Mouse (Mus musculus) forebrain, embryonic 12.5 days (tissue): ENCODE results near the gene Ripk1. TPM values are rescaled to one million over a fixed set of nuclear protein-coding genes. Genes with fewer than 3 reads are reported as not detected.
A peak's percentile ranks its signal among the peaks of the same experiment; 100 is the strongest.

Source experiments
- ATAC-seq: fragments of 200-750 bp; cut with Nextera tagmentation; 2 replicates; pipeline ENCODE4 v1.8.0; 2017; ENCODE audit warnings: moderate TSS enrichment; ENCODE audit not compliant: low FRiP score
- H3K27ac ChIP-seq: fragments of 300-500 bp; sonication (generic); 2 replicates; pipeline ENCODE4 v1.5.1; 2016; ENCODE audit warnings: mild to moderate bottlenecking
- H3K27me3 ChIP-seq: fragments of 300-500 bp; sonication (generic); 2 replicates; pipeline ENCODE4 v1.6.1; 2016; ENCODE audit warnings: mild to moderate bottlenecking
- H3K36me3 ChIP-seq: fragments of 300-500 bp; sonication (generic); replicated peaks from 2 replicates; pipeline ENCODE4 v1.6.1; 2016; ENCODE audit warnings: mild to moderate bottlenecking
- H3K4me1 ChIP-seq: fragments of 300-500 bp; sonication (generic); 2 replicates; pipeline ENCODE4 v1.6.1; 2016
- H3K4me2 ChIP-seq: fragments of 300-500 bp; sonication (generic); 2 replicates; pipeline ENCODE4 v1.6.1; 2016; ENCODE audit warnings: mild to moderate bottlenecking, moderate library complexity
- H3K4me3 ChIP-seq: fragments of 300-500 bp; sonication (generic); replicated peaks from 2 replicates; pipeline ENCODE4 v1.5.1; 2016; ENCODE audit warnings: mild to moderate bottlenecking
- H3K9ac ChIP-seq: fragments of 300-500 bp; sonication (generic); 2 replicates; pipeline ENCODE4 v1.6.1; 2016; ENCODE audit warnings: mild to moderate bottlenecking
- H3K9me3 ChIP-seq: fragments of 300-500 bp; sonication (generic); 2 replicates; pipeline ENCODE4 v1.6.1; 2016
- WGBS: fragments of 180-500 bp; shearing (Covaris S2); methylation state at CpG from one replicate; pipeline ENCODE4 v1.1.7; 2016; 5-methylcytosine and 5-hydroxymethylcytosine counted together
- polyA plus RNA-seq: library from polyadenylated mRNA; unstranded; fragments of >200 nt; fragmentation: Nextera tagmentation; extraction: Ambion mirVana; gene quantifications from 2 replicates; pipeline ENCODE4 v1.2.1, GENCODE M21; 2016

Gene Ripk1
- 7.6 and 9.0 TPM in 2 replicates for polyA plus RNA-seq

- H3K27me3 ChIP-seq, result no peaks in the 10 kb centered on the region
- peak within 1 kb of the TSS; percentile 61 for H3K4me2 ChIP-seq
- H3K4me1 ChIP-seq, result peaks cover 14% of the 10 kb centered on the region
- H3K9me3 ChIP-seq, result no peaks in the 10 kb centered on the region
- peak within 1 kb of the TSS; percentile 82 for H3K9ac ChIP-seq
- peak; percentile 94 for ATAC-seq
- peak within 1 kb of the TSS; percentile 80 for H3K27ac ChIP-seq
- no peaks in the 10 kb centered on the region for H3K36me3 ChIP-seq
- peak within 1 kb of the TSS; percentile 91 for H3K4me3 ChIP-seq
- WGBS, result under 1% methylated on average over 91 of the region's 92 CpGs
Measured at GRCm38 (mm10) chr13:34002058-34003006, at the start of gene Ripk1, which contains the start of gene Serpinb6a. Gene Ripk1 (plus strand): TSS chr13:34002363. Gene Serpinb6a (minus strand): TSS chr13:34002794.

- Histone ChIP-seq H3K27me3 (no peaks in the 10 kb centered on the region), H3K27ac (no peak overlapping the region), H3K4me3 (no peak overlapping the region), H3K36me3 (no peaks in the 10 kb centered on the region), H3K4me1 (no peaks in the 10 kb centered on the region), H3K9me3 (no peaks in the 10 kb centered on the region), H3K9ac (no peak overlapping the region), H3K4me2 (no peak overlapping the region)
- no peak for ATAC-seq
- 91% methylated on average over 2 of the region's 2 CpGs for WGBS
Measured at GRCm38 (mm10) chr13:33952947-33953346, 49.2 kb upstream of the Ripk1 start.

- 38% methylated on average over 6 of the region's 6 CpGs for WGBS
- Histone ChIP-seq H3K27me3 (no peaks in the 10 kb centered on the region), H3K4me3 (no peak overlapping the region), H3K9ac (no peak overlapping the region), H3K4me1 (no peaks in the 10 kb centered on the region), H3K36me3 (no peaks in the 10 kb centered on the region), H3K4me2 (no peak overlapping the region), H3K27ac (no peak overlapping the region), H3K9me3 (no peaks in the 10 kb centered on the region)
- ATAC-seq, result no peak
Measured at GRCm38 (mm10) chr13:33956571-33957421, 45.4 kb upstream of the Ripk1 start.

GRCm38 (mm10) chr13:33959771-33960170, 42.4 kb upstream of the Ripk1 start:
- Histone ChIP-seq H3K4me3 (no peak overlapping the region), H3K36me3 (no peaks in the 10 kb centered on the region), H3K4me1 (0 out of 2 replicates have a peak, but pooled peaks cover 2% of the 10 kb centered on the region), H3K27me3 (no peaks in the 10 kb centered on the region), H3K4me2 (no peak overlapping the region), H3K9ac (no peak overlapping the region), H3K27ac (no peak overlapping the region), H3K9me3 (no peaks in the 10 kb centered on the region)
- ATAC-seq, result no peak
- 91% methylated on average over 2 of the region's 2 CpGs for WGBS

- H3K4me1 ChIP-seq, result peaks cover 8% of the 10 kb centered on the region; the same call in 1 of the 2 replicates
- H3K27me3 ChIP-seq, result no peaks in the 10 kb centered on the region
- no peaks in the 10 kb centered on the region for H3K9me3 ChIP-seq
- peak within 1 kb of the TSS; percentile 80 for H3K27ac ChIP-seq
- H3K36me3 ChIP-seq, result no peaks in the 10 kb centered on the region
- peak within 1 kb of the TSS; percentile 53 for H3K4me3 ChIP-seq
- peak; percentile 90 for ATAC-seq
- H3K9ac ChIP-seq, result peak within 1 kb of the TSS; percentile 61
- peak within 1 kb of the TSS; percentile 72 for H3K4me2 ChIP-seq
- WGBS, result 4% methylated on average over 22 of the region's 22 CpGs
Measured at GRCm38 (mm10) chr13:33964206-33965046, 37.7 kb upstream of the Ripk1 start, which contains the start of gene Nqo2. Gene Nqo2 (plus strand): TSS chr13:33964687.

GRCm38 (mm10) chr13:33965056-33966024, 36.8 kb upstream of the Ripk1 start:
- peak overlapping the region; percentile 53 for H3K4me3 ChIP-seq
- H3K4me1 ChIP-seq, result peaks cover 8% of the 10 kb centered on the region; the same call in 1 of the 2 replicates
- peak overlapping the region; percentile 72 for H3K4me2 ChIP-seq
- H3K9ac ChIP-seq, result peak overlapping the region; percentile 61
- H3K27ac ChIP-seq, result peak overlapping the region; percentile 80
- no peaks in the 10 kb centered on the region for H3K36me3 ChIP-seq
- 27% methylated on average over 14 of the region's 14 CpGs for WGBS
- no peak; the same call in 1 of the 2 replicates for ATAC-seq
- H3K9me3 ChIP-seq, result no peaks in the 10 kb centered on the region
- H3K27me3 ChIP-seq, result no peaks in the 10 kb centered on the region

GRCm38 (mm10) chr13:33966025-33966412, 36.1 kb upstream of the Ripk1 start:
- WGBS, result 83% methylated on average over 4 of the region's 4 CpGs

GRCm38 (mm10) chr13:33966574-33966973, 35.6 kb upstream of the Ripk1 start:
- peaks cover 8% of the 10 kb centered on the region; the same call in 1 of the 2 replicates for H3K4me1 ChIP-seq
- H3K9me3 ChIP-seq, result no peaks in the 10 kb centered on the region
- H3K4me3 ChIP-seq, result no peak overlapping the region
- no peak overlapping the region for H3K9ac ChIP-seq
- no peak for ATAC-seq
- H3K27ac ChIP-seq, result no peak overlapping the region
- H3K27me3 ChIP-seq, result no peaks in the 10 kb centered on the region
- no peak overlapping the region for H3K4me2 ChIP-seq
- no peaks in the 10 kb centered on the region for H3K36me3 ChIP-seq

More at GRCm38 (mm10) chr13:33966025-33966412, 36.1 kb upstream of the Ripk1 start:
- no peaks in the 10 kb centered on the region for H3K27me3 ChIP-seq
- no peaks in the 10 kb centered on the region for H3K36me3 ChIP-seq
- H3K9me3 ChIP-seq, result no peaks in the 10 kb centered on the region
- no peak overlapping the region for H3K4me3 ChIP-seq
- H3K4me2 ChIP-seq, result no peak overlapping the region
- H3K27ac ChIP-seq, result no peak overlapping the region
- no peak overlapping the region for H3K9ac ChIP-seq
- peaks cover 8% of the 10 kb centered on the region; the same call in 1 of the 2 replicates for H3K4me1 ChIP-seq
- ATAC-seq, result no peak

- H3K4me1 ChIP-seq, result no peaks in the 10 kb centered on the region
- H3K4me2 ChIP-seq, result no peak overlapping the region
- no peak for ATAC-seq
- no peaks in the 10 kb centered on the region for H3K27me3 ChIP-seq
- H3K4me3 ChIP-seq, result no peak overlapping the region
- 88% methylated on average over 5 of the region's 5 CpGs for WGBS
- H3K9me3 ChIP-seq, result no peaks in the 10 kb centered on the region
- H3K27ac ChIP-seq, result no peak overlapping the region
- no peaks in the 10 kb centered on the region for H3K36me3 ChIP-seq
- no peak overlapping the region for H3K9ac ChIP-seq
Measured at GRCm38 (mm10) chr13:33989625-33990024, 12.5 kb upstream of the Ripk1 start.

- no peaks in the 10 kb centered on the region for H3K9me3 ChIP-seq
- H3K4me2 ChIP-seq, result no peak overlapping the region
- H3K36me3 ChIP-seq, result no peaks in the 10 kb centered on the region
- no peaks in the 10 kb centered on the region for H3K4me1 ChIP-seq
- H3K9ac ChIP-seq, result no peak overlapping the region
- no peak for ATAC-seq
- no peak overlapping the region for H3K27ac ChIP-seq
- no peaks in the 10 kb centered on the region for H3K27me3 ChIP-seq
- no peak overlapping the region for H3K4me3 ChIP-seq
- 17% methylated on average over 1 of the region's 1 CpGs for WGBS
Measured at GRCm38 (mm10) chr13:33995197-33995596, 7.0 kb upstream of the Ripk1 start.
